Mouse (Mus musculus) thymus, adult 2 months (tissue): ENCODE results near the gene S100a1.

ENCODE experiments used
- CTCF ChIP-seq: fragments of 200-500 bp; IDR thresholded peaks from 2 replicates; pipeline ENCODE4 v1.5.1; 2012; ENCODE audit warnings: mild to moderate bottlenecking, control low read depth, low read length, moderate library complexity, borderline replicate concordance; ENCODE audit not compliant: control insufficient read depth, poor library complexity, insufficient read depth; ENCODE audit errors: extremely low read depth
- POLR2A ChIP-seq: fragments of 200-500 bp; IDR thresholded peaks from 2 replicates; pipeline ENCODE4 v1.6.1; 2012; ENCODE audit warnings: mild to moderate bottlenecking, low read length, control low read depth, moderate library complexity; ENCODE audit not compliant: control insufficient read depth, poor library complexity, insufficient read depth; ENCODE audit errors: extremely low read depth

DNA sequence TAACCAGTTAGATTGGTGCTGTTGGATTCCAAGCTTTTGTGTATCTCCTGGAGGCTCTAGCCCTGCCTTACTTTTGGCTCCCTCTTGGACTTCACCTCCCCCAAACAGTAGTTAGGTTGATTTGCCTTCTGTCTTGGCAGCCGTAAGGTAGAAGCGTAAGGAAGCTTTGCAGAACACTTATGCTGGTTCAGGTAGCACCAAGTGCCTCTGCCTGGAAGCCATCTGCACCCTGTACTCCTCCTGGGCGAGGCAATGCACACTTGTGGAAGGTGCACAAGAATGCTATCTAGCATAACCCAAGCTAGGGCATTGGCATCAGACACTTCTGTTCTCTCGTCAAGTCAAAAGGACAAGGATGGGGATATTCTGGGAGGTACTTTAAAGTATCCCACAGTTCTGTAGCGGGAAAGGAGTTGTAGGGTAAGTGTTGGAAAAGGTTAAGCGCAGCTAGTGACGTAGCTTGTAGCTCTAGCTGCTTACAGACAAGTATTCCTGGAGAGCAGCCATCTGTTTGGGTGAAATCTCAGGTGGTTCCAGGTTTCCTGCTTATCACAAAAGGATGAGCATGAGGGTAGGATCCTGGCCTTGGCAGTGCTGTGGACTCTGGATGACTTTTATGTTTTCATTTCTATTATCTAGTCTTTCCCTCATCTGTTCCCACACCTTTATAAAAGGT, 18.2 kb downstream of the S100a1 start:
- TF ChIP-seq CTCF (no peak), POLR2A (no peak)
